Mouse (Mus musculus) mammary gland, adult 2 months (tissue): ENCODE data around the gene Bcl3. TPM values are rescaled to one million over a fixed set of nuclear protein-coding genes. Genes with fewer than 3 reads are reported as not detected.

Source experiments
- polyA plus RNA-seq: library from polyadenylated mRNA; depleted of rRNA; stranded (reverse); fragments of >200 nt; gene quantifications from 2 replicates; pipeline ENCODE4 v1.2.3, GENCODE M21; 2012; ENCODE audit warnings: low replicate concordance; rRNA removed

Gene Bcl3
- polyA plus RNA-seq, result 75.0 and 218 TPM in 2 replicates

GRCm38 (mm10) chr7:19822604-19823058, at the start of gene Bcl3:
Bcl3 (minus strand) TSS chr7:19822770.

GRCm38 (mm10) chr7:19861199-19861598, 38.6 kb upstream of the Bcl3 start, which contains the start of gene Ceacam16:
Ceacam16 (minus strand) TSS chr7:19861299.

GRCm38 (mm10) chr7:19851858-19852570, 29.4 kb upstream of the Bcl3 start, which contains the start of gene Gm19345:
Gm19345 (plus strand) TSS chr7:19852003.

GRCm38 (mm10) chr7:19796697-19797588, 25.6 kb downstream of the Bcl3 start, which contains the start of gene Cblc:
Cblc (minus strand) TSS chr7:19796809.

GRCm38 (mm10) chr7:19770984-19771391, 51.6 kb downstream of the Bcl3 start, which contains the start of gene Bcam:
Bcam (minus strand) TSS chr7:19771016.

Other genes starting within 250 kb of the Bcl3 start
- 6.8 and 16.7 TPM in 2 replicates for gene Zfp296, start 245.5 kb downstream of the Bcl3 start, polyA plus RNA-seq
- 138 and 192 TPM in 2 replicates for gene Gemin7, start 245.2 kb downstream of the Bcl3 start, polyA plus RNA-seq
- 68.1 and 244 TPM in 2 replicates for gene Clasrp, start 218.3 kb downstream of the Bcl3 start, polyA plus RNA-seq
- 40.8 and 101 TPM in 2 replicates for gene Relb, start 193.3 kb downstream of the Bcl3 start, polyA plus RNA-seq
- gene Clptm1, start 157.7 kb downstream of the Bcl3 start, polyA plus RNA-seq, result 125 and 164 TPM in 2 replicates
- gene Apoc2, start 144.8 kb downstream of the Bcl3 start, polyA plus RNA-seq, result 1.9 and 2.9 TPM in 2 replicates
- gene Gm44805, start 141.3 kb downstream of the Bcl3 start, polyA plus RNA-seq, result 1.0 TPM in 1 of 2 replicates, not detected in the other
- gene Apoc4, start 141.3 kb downstream of the Bcl3 start, polyA plus RNA-seq, result 21.1 TPM in 1 of 2 replicates, not detected in the other
- gene Apoc1, start 130.1 kb downstream of the Bcl3 start, polyA plus RNA-seq, result 50.4 and 58.9 TPM in 2 replicates
- gene Apoe, start 123.6 kb downstream of the Bcl3 start, polyA plus RNA-seq, result 2,055 and 4,405 TPM in 2 replicates
- 62.0 and 84.9 TPM in 2 replicates for gene Tomm40, start 107.3 kb downstream of the Bcl3 start, polyA plus RNA-seq
- gene Nectin2, start 72.3 kb downstream of the Bcl3 start, polyA plus RNA-seq, result 45.9 and 65.6 TPM in 2 replicates
- gene Bcam, start 51.8 kb downstream of the Bcl3 start, polyA plus RNA-seq, result 135 and 154 TPM in 2 replicates
- 19.9 and 20.6 TPM in 2 replicates for gene Cblc, start 26.0 kb downstream of the Bcl3 start, polyA plus RNA-seq
- gene Gm19345, start 29.2 kb upstream of the Bcl3 start, polyA plus RNA-seq, result 0.88 and 1.4 TPM in 2 replicates
- gene Ceacam16, start 38.5 kb upstream of the Bcl3 start, polyA plus RNA-seq, result 1.6 and 5.1 TPM in 2 replicates
- gene Ceacam19, start 65.2 kb upstream of the Bcl3 start, polyA plus RNA-seq, result 0.12 and 0.65 TPM in 2 replicates
- gene Pvr, start 98.4 kb upstream of the Bcl3 start, polyA plus RNA-seq, result 12.9 and 18.0 TPM in 2 replicates
- 1.3 and 2.0 TPM in 2 replicates for gene Igsf23, start 128.0 kb upstream of the Bcl3 start, polyA plus RNA-seq
- 0.13 and 0.19 TPM in 2 replicates for gene Ceacam20, start 142.6 kb upstream of the Bcl3 start, polyA plus RNA-seq
- gene Nlrp9b, start 168.7 kb upstream of the Bcl3 start, polyA plus RNA-seq, result 0.10 TPM in 1 of 2 replicates, not detected in the other